Mouse (Mus musculus) hematopoietic stem cell, adult 5-6 weeks (primary cell): ENCODE measurements around the gene Heatr4. TPM values are rescaled to one million over a fixed set of nuclear protein-coding genes. Genes with fewer than 3 reads are reported as not detected.
"Not testable (repeated sequence)": the region's sequence is repeated elsewhere in the genome, so short reads cannot be mapped to it uniquely, and the experiment has no call there.

Experiments used
- ATAC-seq, 2 experiments: fragments of 125-278 bp in 1 of 2; replicated peaks in 1 of 2; 2 replicates each; pipeline ENCODE4 v1.8.0; 2016 to 2017; ENCODE audit warnings: inconsistent platforms in 2 of 2, mild to moderate bottlenecking in 2 of 2, moderate number of reproducible peaks in 2 of 2, low read depth in 1 of 2, moderate TSS enrichment in 1 of 2; ENCODE audit not compliant: low FRiP score in 2 of 2, poor library complexity in 2 of 2, severe bottlenecking in 2 of 2, insufficient read depth in 1 of 2, low TSS enrichment in 1 of 2
- total RNA-seq: library from RNA; stranded (forward); fragments of 172-1452, 232-1000 nt; gene quantifications from 2 replicates; pipeline ENCODE4 v1.2.3, GENCODE M21; 2017

Heatr4 gene
- total RNA-seq = not detected in 2 replicates

GRCm38 (mm10) chr12:83984752-83985151 lies at the start of gene Heatr4:
TSS of gene Heatr4 (minus strand) at chr12:83984852.
- no peak for ATAC-seq

DNA sequence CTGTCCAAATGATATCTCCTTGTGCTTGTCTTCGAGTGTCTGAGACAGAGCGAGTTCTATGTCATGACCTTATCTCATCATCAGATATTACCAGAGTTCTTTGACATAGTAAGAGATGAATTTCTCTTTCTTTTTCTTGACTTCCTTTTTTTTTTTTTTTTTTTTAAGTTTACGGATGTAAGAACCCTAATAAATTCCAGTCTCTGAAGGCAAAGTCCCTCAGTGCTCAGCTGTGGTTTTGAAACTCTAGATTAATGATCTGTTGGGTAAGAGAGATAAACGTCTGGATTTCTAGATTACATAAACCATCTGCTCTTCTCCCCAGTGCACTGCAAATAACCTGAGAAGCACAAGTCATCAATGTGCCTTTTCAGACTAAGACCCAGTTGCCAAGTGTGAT lies 49.5 kb upstream of the Heatr4 start:
- ATAC-seq = peak; percentile 60 to 64

DNA sequence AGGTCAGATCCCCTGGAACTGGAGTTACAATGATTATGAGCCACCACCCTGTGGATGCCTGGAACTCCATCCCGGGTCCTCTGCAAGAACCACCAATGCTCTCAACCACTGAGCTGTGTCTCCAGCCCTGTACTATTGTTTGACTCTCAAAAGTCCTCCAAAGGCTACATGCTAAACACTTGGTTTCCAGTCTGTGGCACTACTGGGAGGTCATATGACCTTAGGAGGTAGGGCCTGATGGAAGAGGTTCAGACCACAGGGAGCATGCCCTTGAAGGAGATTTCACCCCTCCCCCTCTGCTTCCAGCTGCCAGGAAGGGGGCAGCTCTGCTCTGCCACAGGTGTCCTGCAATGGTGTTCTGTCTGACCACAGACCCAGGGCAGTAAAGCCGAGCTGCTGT lies 48.6 kb upstream of the Heatr4 start:
- ATAC-seq = peak in 1 of 2 experiments; percentile 1; a peak in 2 of 4 replicates

DNA sequence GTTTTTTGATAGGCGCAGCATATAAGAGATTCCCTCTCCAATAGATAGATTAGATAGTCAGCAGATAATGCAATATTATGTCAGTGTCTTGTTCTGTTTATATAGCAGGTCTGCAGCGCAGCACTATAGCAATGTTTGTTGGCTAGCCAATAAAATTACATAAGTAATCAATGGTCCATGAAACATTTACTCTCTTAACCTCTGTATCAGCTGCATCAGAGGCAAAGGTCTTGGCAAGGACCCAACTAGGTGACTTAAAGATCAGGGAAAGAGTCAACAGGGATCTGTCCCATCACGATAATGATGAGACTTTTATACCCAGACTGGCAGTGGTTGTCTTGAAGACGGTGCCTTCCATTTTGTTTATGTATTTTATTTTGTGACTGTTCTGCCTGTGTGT lies 48.2 kb upstream of the Heatr4 start:
- ATAC-seq = no peak

DNA sequence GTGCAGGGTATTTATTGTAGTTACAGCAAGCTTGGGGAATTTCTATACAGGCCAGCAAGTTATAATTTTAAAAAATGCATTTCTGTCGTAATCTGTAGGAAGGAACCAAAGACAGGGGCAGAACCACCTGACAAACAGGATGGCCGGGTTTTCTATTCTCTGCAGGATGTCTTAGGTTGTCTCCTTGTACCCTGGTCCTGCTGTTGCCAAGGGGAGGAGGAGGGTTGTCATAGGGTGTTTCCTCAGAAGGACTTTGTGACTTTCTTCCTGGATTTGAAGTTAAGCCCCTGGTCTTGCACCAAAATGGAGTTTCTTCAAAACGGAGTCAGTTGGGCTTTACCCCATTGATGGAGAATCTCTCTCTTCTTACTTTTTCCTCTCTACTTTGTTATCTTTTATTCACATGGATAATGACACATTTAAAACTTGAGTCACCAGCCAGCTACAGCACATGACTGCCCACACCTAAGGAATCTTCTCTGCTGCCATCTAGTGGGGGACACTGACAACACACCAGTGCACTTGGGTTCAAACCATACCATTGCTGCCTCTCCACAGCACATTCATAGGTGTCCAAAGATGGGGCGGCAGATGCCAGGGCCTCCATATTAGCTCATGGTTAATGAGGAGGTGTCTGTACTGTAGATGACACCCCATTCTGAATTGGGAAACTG lies 46.1 kb upstream of the Heatr4 start:
- ATAC-seq = peak; percentile 84 to 90

DNA sequence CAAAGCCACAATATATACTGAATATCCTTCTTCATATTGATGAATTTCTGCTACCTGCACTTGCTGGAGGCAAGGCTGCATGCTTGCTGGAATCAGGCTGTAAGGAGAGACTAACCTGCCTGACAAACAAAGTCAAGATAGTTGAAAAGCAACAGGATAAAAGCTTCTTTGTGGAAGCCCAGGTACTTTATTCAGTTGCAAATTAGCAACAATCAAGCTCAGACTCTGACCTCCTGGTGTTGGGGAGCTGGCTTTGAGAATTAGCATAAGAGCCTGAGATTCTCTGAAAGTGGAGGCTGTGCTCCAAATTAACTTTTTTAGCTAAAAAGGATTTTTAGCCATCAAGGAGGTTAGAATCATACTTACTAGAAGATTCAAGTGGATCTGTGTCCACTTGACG lies 44.4 kb upstream of the Heatr4 start:
- ATAC-seq = not testable (repeated sequence)

DNA sequence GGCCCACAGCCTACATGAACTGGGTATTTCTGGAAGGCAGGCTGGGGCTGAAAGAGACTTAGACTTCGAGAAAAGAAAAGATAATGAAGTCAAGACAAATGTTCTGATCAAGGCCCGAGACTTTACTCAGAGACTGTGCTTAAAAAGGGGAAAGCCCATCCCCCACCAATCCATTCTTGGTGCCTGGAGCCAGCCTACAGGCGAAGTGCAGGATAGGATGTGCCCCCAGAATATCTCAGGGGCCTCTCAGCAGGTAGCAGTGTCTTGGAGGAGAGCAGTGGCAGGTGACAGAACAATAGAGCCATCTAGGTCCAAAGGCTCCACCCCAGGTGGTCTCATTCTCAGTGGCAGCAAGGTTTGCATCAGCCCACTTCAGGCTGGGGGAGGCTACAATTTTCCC lies 43.7 kb upstream of the Heatr4 start:
- ATAC-seq = not testable (repeated sequence)

DNA sequence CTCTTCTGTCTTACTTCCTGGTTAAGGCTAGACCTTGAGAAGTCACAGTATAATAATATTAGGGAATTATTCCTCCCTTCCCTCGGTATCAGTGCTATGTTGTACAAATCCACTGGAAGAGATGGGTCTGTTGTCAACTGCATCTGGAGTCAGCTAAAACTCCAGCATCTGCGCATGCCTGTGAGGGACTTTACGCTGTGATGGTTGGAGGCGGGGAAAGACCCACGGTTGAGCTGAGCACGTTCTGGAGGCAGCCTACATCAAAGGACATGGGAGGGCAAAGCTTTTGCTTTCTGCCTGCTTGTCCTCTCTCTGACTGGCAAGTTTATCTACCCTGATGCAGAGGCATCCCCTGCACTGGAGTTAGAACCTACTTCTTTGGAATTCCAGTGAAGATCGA lies 41.2 kb upstream of the Heatr4 start:
- ATAC-seq = no peak

DNA sequence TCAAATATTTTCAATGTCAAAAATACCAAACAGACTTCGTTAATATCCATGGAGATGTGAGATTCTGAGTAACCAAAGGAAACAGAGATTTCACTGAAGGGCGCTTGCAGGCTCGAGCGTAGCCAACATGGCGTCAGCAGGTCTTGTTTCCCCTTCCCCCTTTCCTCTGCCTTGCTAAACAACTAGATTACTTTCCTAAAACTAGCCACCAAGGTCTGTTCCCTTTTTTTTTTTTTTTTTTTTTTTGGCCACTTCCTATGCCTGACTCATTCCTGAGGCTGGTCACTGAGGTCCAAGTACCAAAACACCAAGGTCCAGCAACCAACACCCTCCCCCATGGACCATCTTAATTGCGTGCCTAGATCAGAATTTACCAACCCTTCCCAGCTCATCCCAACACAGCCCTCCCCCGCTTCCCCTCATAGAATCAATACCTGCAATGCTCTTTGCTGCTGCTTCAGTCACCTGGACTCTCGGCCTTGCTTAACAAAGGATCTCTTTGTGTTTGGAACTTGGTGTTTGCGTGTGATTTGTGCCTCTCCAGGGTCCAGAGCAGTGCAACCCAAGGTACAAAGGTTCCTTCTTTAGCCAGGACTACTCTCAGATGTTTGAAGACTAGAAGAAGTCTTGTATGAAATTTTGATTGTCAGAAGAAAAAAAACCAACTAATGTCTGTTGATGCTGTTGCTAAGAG lies 38.5 kb upstream of the Heatr4 start:
- peak in 1 of 2 experiments; percentile 22; a peak in 1 of 4 replicates for ATAC-seq

GRCm38 (mm10) chr12:84022266-84022665 lies 37.6 kb upstream of the Heatr4 start:
- not testable (repeated sequence) for ATAC-seq

GRCm38 (mm10) chr12:84020528-84020927 lies 35.9 kb upstream of the Heatr4 start:
- ATAC-seq = peak; percentile 91 to 93

GRCm38 (mm10) chr12:84013701-84014100 lies 29.0 kb upstream of the Heatr4 start:
- ATAC-seq = no peak

DNA sequence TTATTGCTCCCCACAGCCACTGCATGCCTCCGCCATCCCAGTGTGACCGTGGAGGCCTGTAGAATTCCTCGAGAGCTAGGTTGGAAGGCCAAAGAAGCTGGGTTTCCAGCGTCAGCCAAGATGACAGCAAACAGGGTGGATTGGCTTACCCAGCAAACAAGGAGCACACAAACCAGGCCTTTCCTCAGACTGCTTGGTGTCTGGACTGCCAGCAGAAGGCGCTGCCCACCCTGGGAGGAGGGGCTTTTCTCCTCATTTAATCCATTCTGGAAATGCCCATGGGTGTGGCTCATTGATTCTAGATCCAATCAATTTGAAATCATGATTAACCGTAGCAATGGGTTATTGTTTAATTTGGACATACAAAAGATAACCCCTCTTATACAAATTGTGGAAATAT lies 28.5 kb upstream of the Heatr4 start:
- ATAC-seq = no peak

GRCm38 (mm10) chr12:84011251-84012040 lies 26.8 kb upstream of the Heatr4 start:
- ATAC-seq = no peak

GRCm38 (mm10) chr12:84010201-84010600 lies 25.5 kb upstream of the Heatr4 start:
- ATAC-seq = no peak

- peak; percentile 87 to 92 for ATAC-seq
These were observed 24.7 kb upstream of the Heatr4 start, which contains the start of gene Acot1 for GRCm38 (mm10) chr12:84009171-84009965. TSS of gene Acot1 (plus strand) at chr12:84009490.

DNA sequence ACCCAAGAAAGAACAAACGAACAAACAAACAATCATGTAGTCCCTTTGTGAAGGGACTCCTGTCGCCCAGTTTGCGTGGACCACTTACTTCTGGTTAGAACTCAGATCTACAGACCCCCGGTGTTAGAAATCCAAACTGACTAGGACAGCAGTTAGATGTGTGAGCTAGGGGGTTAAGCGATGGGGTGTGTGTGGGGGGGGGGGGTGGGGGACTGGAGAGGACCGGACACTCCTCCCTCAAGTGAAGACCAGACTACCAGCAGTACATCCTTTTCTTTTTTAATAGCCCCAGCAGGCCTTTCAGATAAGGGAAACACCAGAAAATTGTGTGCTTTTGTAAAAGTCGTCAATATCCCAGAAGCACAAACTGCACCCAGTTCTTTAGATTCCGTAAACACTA lies 24.1 kb upstream of the Heatr4 start:
- no peak for ATAC-seq
